Mouse (Mus musculus) small intestine, adult 2 months (tissue): ENCODE measurements around the gene Chrm5. TPM values are rescaled to one million over a fixed set of nuclear protein-coding genes. Genes with fewer than 3 reads are reported as not detected.

ENCODE experiments used
- H3K27ac ChIP-seq: fragments of 200-500 bp; 2 replicates; pipeline ENCODE4 v1.5.1; 2012; ENCODE audit warnings: low read depth, low read length, control low read depth, inconsistent platforms; ENCODE audit not compliant: insufficient read depth
- H3K27me3 ChIP-seq: fragments of 200-500 bp; 2 replicates; pipeline ENCODE4 v1.6.1; 2012; ENCODE audit warnings: mild to moderate bottlenecking, moderate library complexity, low read length, inconsistent platforms; ENCODE audit not compliant: control insufficient read depth, insufficient read depth
- H3K36me3 ChIP-seq: fragments of 200-500 bp; 2 replicates; pipeline ENCODE4 v1.6.1; 2012; ENCODE audit warnings: mild to moderate bottlenecking, low read length, control low read depth, inconsistent platforms; ENCODE audit not compliant: control insufficient read depth, insufficient read depth
- H3K4me1 ChIP-seq: fragments of 200-500 bp; 2 replicates; pipeline ENCODE4 v1.6.1; 2012; ENCODE audit warnings: low read length, inconsistent platforms, mixed read lengths; ENCODE audit not compliant: control insufficient read depth, insufficient read depth, insufficient read length
- H3K4me3 ChIP-seq: fragments of 200-500 bp; 2 replicates; pipeline ENCODE4 v1.5.1; 2012; ENCODE audit warnings: low read depth, mild to moderate bottlenecking, control low read depth, inconsistent platforms, low read length, moderate library complexity
- CTCF ChIP-seq: fragments of 200-500 bp; IDR thresholded peaks from 2 replicates; pipeline ENCODE4 v1.5.1; 2012; ENCODE audit warnings: low read depth, mild to moderate bottlenecking, control low read depth, inconsistent platforms, low read length, moderate library complexity, mixed read lengths; ENCODE audit not compliant: insufficient replicate concordance, insufficient read length; ENCODE audit errors: extremely low read depth
- POLR2A ChIP-seq: fragments of 200-500 bp; IDR thresholded peaks from 2 replicates; pipeline ENCODE4 v1.6.1; 2012; ENCODE audit warnings: low read depth, mild to moderate bottlenecking, control low read depth, inconsistent platforms, low read length, moderate library complexity
- WGBS: fragments of 180-500 bp; shearing (Covaris S2); methylation state at CpG from one replicate; pipeline ENCODE4 v1.1.7; 2018; 5-methylcytosine and 5-hydroxymethylcytosine counted together
- polyA plus RNA-seq: library from polyadenylated mRNA; depleted of rRNA; stranded (reverse); fragments of >200 nt; gene quantifications from 2 replicates; pipeline ENCODE4 v1.2.3, GENCODE M21; 2012; rRNA removed

Chrm5 gene
- polyA plus RNA-seq, 1 experiment: not detected

DNA sequence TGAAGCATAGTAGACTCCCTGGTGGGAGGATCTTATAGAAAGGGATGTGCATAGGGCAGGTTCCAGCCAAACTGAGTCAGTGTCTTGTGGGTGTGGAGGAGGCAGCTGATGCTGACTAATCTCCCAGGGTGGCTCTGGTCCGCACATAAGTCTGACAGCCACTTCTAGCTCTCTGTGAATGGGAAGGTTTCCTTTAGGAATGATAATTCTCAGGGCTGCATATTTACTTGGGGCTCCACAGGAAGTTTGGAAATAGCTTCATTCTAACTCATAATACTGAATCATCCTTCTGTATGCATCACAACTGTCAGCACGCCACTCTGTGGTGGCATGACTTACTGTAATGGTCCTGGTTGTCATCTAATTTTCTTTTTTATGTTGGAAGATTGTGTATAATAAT lies 37.1 kb downstream of the Chrm5 start:
- Histone ChIP-seq H3K4me1 (no peaks in the 10 kb centered on the region), H3K4me3 (no peak overlapping the region), H3K27ac (no peak overlapping the region), H3K36me3 (no peaks in the 10 kb centered on the region), H3K27me3 (no peaks in the 10 kb centered on the region)
- 56% methylated on average over 2 of the region's 2 CpGs for WGBS
- TF ChIP-seq POLR2A: no peak
- no peak for TF ChIP-seq CTCF

DNA sequence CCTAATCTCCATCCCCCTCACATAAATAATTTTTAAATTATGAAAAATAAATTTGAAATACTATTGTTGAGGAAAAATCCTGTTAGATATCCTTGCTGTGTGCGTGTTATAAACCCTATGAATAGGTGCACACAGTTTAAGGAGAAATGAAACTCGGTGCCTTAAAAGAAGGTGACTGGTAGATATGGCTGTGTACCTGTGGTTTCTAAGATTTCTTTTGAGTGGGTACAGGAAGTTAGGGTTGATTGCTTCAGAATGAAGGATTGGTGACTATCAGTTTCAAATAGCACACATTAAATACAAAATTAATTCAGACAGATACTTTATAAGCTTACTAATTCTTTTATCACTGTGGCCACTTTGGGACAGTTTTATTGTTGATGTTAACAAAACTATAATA lies 43.0 kb downstream of the Chrm5 start:
- WGBS: 82% methylated on average over 2 of the region's 2 CpGs
- Histone ChIP-seq H3K4me3 (no peak overlapping the region), H3K36me3 (no peaks in the 10 kb centered on the region), H3K27ac (no peak overlapping the region), H3K4me1 (no peaks in the 10 kb centered on the region), H3K27me3 (no peaks in the 10 kb centered on the region)
- no peak for TF ChIP-seq POLR2A
- TF ChIP-seq CTCF: no peak

DNA sequence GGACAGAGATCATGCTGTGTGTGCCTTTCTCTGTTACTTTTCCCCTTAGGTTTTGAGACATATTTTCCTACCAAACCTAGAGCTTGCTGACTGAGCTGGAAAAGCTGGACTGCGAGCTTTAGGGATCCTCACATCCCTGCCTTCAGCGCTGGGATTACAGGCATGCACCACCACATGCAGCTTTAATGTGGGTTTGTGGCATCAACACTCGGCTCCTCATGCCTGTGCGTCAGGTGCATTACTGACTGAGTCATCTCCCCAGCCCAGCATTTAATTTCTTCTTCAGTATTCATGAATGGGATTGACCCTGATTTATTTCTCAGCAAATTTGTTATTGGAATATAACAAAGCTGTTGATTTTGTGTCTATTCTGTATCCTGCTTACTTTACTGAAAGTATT lies 44.3 kb downstream of the Chrm5 start:
- Histone ChIP-seq H3K27ac (no peak overlapping the region), H3K4me3 (no peak overlapping the region), H3K4me1 (no peaks in the 10 kb centered on the region), H3K36me3 (no peaks in the 10 kb centered on the region), H3K27me3 (no peaks in the 10 kb centered on the region)
- TF ChIP-seq POLR2A: no peak
- TF ChIP-seq CTCF: no peak
- WGBS: 74% methylated on average over 4 of the region's 4 CpGs

DNA sequence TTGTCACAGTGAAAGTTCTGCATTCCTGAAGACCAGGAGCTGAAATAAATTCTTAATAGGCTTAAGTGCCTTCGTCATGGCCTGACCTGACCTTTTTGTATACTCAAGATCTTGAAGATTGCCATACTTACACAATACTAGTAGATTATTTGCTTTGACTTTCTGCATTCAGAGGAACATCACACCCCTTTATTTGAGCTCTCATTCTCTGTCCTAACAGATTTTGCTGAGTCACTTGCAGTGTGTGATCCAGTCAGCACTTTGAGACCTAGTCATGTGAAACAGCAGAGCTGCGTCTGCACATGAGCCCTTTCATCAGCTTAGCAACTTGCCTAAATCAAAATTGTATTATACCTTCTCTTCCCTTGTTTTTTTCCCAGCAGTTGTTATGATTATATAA lies 47.2 kb downstream of the Chrm5 start:
- TF ChIP-seq CTCF: no peak
- TF ChIP-seq POLR2A: no peak
- WGBS: 33% methylated on average over 2 of the region's 2 CpGs
- Histone ChIP-seq H3K4me3 (no peak overlapping the region), H3K4me1 (no peaks in the 10 kb centered on the region), H3K27ac (no peak overlapping the region), H3K36me3 (no peaks in the 10 kb centered on the region), H3K27me3 (no peaks in the 10 kb centered on the region)

DNA sequence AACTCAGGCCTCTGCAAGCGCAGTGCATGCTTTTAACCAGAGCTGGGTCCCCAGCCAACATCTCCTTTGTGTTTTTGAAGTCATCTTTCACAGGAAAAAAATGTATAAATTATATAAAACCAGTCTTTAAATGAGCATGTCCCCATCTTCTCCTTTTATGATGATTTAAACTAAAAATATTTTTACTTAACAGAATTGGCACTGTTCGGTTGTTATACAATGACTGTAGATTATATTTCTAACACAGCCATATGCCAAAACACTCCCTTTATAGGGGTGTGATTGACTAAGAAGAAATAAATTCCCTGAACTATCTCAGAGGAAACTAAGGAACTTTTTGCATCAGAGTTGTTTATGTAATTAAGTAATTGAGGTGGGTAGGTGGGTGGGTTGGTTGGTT lies 48.0 kb downstream of the Chrm5 start:
- no peak for TF ChIP-seq POLR2A
- no peak for TF ChIP-seq CTCF
- WGBS: 92% methylated on average over 2 of the region's 2 CpGs

DNA sequence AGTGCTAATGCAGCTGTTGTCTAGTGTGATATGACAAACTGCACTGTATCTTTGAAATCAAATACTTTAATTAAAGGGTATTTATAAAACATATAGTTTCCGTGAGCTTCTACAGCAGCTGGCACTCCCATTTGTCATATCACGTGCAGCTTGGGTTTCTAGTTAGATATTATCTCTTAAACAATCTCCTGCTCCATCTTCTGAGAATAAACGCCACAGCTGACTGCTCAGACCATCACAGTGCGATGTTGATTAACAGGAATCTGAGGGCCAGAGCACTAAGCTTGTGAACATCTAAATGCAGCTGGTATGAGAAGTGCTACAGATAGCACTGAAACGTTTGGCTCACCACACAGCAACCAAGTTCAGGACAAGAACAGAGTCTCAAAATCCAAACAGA lies 50.2 kb downstream of the Chrm5 start:
- H3K4me1 ChIP-seq: no peaks in the 10 kb centered on the region
- TF ChIP-seq CTCF (no peak), POLR2A (no peak)
- 41% methylated on average over 5 of the region's 5 CpGs for WGBS
- H3K4me3 ChIP-seq: no peak overlapping the region
- H3K36me3 ChIP-seq: no peaks in the 10 kb centered on the region
- no peak overlapping the region for H3K27ac ChIP-seq
- no peaks in the 10 kb centered on the region for H3K27me3 ChIP-seq

More for the DNA sequence above, 48.0 kb downstream of the Chrm5 start:
- Histone ChIP-seq H3K27me3 (no peaks in the 10 kb centered on the region), H3K27ac (no peak overlapping the region), H3K4me3 (no peak overlapping the region), H3K36me3 (no peaks in the 10 kb centered on the region), H3K4me1 (no peaks in the 10 kb centered on the region)

DNA sequence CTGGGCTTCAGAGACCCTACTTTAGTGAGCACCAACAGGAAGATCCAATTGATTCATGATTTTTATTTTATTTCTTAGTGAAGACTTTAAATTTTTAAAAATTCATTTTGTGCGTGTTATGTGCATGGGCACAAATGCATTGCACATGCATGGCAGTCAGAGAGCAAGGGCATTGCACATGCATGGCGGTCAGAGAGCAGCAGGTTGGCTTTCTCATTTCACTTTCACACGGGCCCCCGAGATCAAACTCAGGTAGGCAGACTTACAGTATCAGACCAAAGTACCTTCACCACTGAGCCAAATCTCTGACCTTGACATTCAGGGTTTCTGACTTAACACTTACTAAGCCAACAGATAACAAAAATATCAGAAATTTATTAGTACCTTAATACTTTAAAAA lies 50.9 kb downstream of the Chrm5 start:
- TF ChIP-seq CTCF (no peak), POLR2A (no peak)
- WGBS: 68% methylated on average over 4 of the region's 4 CpGs
- Histone ChIP-seq H3K27ac (no peak overlapping the region), H3K4me3 (no peak overlapping the region), H3K4me1 (no peaks in the 10 kb centered on the region), H3K36me3 (no peaks in the 10 kb centered on the region), H3K27me3 (no peaks in the 10 kb centered on the region)

Other genes with a start within 250 kb of the Chrm5 start
- 28.5 and 38.7 TPM in 2 replicates for gene Lpcat4, start 241.3 kb downstream of the Chrm5 start, polyA plus RNA-seq
- not detected in 2 replicates for gene Nutm1, start 221.5 kb downstream of the Chrm5 start, polyA plus RNA-seq
- gene Nop10, start 218.8 kb downstream of the Chrm5 start, polyA plus RNA-seq: 19.4 and 20.3 TPM in 2 replicates
- gene Slc12a6, start 214.9 kb downstream of the Chrm5 start, polyA plus RNA-seq: 7.6 and 17.6 TPM in 2 replicates
- gene Gm21985, start 214.5 kb downstream of the Chrm5 start, polyA plus RNA-seq: not detected in 2 replicates
- 47.2 and 61.4 TPM in 2 replicates for gene Emc4, start 112.7 kb downstream of the Chrm5 start, polyA plus RNA-seq
- gene Katnbl1, start 101.6 kb downstream of the Chrm5 start, polyA plus RNA-seq: 0.06 and 0.27 TPM in 2 replicates
- gene Emc7, start 25.8 kb downstream of the Chrm5 start, polyA plus RNA-seq: 2.0 and 2.7 TPM in 2 replicates
- 1.5 and 2.2 TPM in 2 replicates for gene Aven, start 12.2 kb upstream of the Chrm5 start, polyA plus RNA-seq